24 mouse cellular contexts compared by ENCODE assay signal in genomic region chr15:61532040-61532439, GRCm38 (mm10).
DNase-seq lines count a peak whose midpoint lies in the region; ATAC-seq and TF ChIP-seq lines count a peak whose summit lies in the region.
"Had no signal": no experiment of that assay in that cellular context is flagged by ENCODE, and none has a peak within 500 bp of the region (broad histone marks: within the 10 kb centered on the region; RNA-seq: fewer than 3 reads in every experiment).

No protein-coding gene starts in this region.

- no peak for TF ChIP-seq EP300 in stomach, postnatal 0 days (optimal IDR thresholded peaks at IDR 0.05)

- no peak for DNase-seq in lung, postnatal 4 days
- peak; percentile 30 for DNase-seq in Patski (ENCODE audit: low read depth, low spot score)
- DNase-seq in lung, postnatal 10 days, result peak; percentile 13
- no peak for DNase-seq in stomach, postnatal 0 days (ENCODE audit: low spot score)
- no peak for DNase-seq in neural tube, embryonic 10.5 days (ENCODE audit: extremely low spot score, low spot score)
- no peak for DNase-seq in kidney, adult 9 months
- DNase-seq: adrenal gland, postnatal 10 days; cerebellum, adult 2 months; cerebellum, postnatal 25 days; gastrocnemius, postnatal 10 days; heart, postnatal 4 days; kidney, adult 8-10 months; kidney, postnatal 14 days; layer of hippocampus, postnatal 36 days had no signal

- no peak overlapping the region for H3K4me2 ChIP-seq in lung, embryonic 15.5 days
- no peak overlapping the region for H3K4me2 ChIP-seq in stomach, postnatal 0 days (replicated peaks; ENCODE audit: low read depth)
- H3K4me2 ChIP-seq: embryonic facial prominence, embryonic 13.5 days; hindbrain, embryonic 15.5 days; limb, embryonic 12.5 days; liver, embryonic 12.5 days; midbrain, embryonic 15.5 days; neural tube, embryonic 15.5 days had no signal

- H3K27ac ChIP-seq in lung, embryonic 15.5 days, result 0 out of 2 replicates have a peak overlapping the region, but pooled peaks have one; percentile 26
- H3K27ac ChIP-seq in stomach, postnatal 0 days (replicated peaks), result peak overlapping the region; percentile 58
- H3K27ac ChIP-seq: embryonic facial prominence, embryonic 13.5 days; hindbrain, embryonic 15.5 days; limb, embryonic 12.5 days; liver, embryonic 12.5 days; midbrain, embryonic 15.5 days; neural tube, embryonic 15.5 days had no signal

- no peak for ATAC-seq in lung, embryonic 15.5 days (ENCODE audit: borderline replicate concordance, extremely low read depth, low FRiP score, low TSS enrichment)
- peak; percentile 74 for ATAC-seq in Patski
- ATAC-seq in stomach, postnatal 0 days (ENCODE audit: low FRiP score, low TSS enrichment), result no peak
- ATAC-seq in megakaryocyte progenitor cell, adult 5-6 weeks (replicated peaks; ENCODE audit: poor library complexity), result no peak
- ATAC-seq: CD4-positive, CD25-positive, alpha-beta regulatory T cell, adult 4 months; forebrain, embryonic 16.5 days; liver, embryonic 12.5 days; midbrain, embryonic 15.5 days had no signal

- H3K9me3 ChIP-seq in lung, embryonic 15.5 days, result no peaks in the 10 kb centered on the region
- H3K9me3 ChIP-seq in stomach, postnatal 0 days (ENCODE audit: control insufficient read depth, low read length), result no peaks in the 10 kb centered on the region
- H3K9me3 ChIP-seq: embryonic facial prominence, embryonic 13.5 days; hindbrain, embryonic 15.5 days; limb, embryonic 12.5 days; liver, embryonic 12.5 days; midbrain, embryonic 15.5 days; neural tube, embryonic 15.5 days had no signal

- peaks cover 17% of the 10 kb centered on the region for H3K4me1 ChIP-seq in lung, embryonic 15.5 days
- no peaks in the 10 kb centered on the region for H3K4me1 ChIP-seq in stomach, postnatal 0 days (replicated peaks; ENCODE audit: control insufficient read depth, insufficient read depth)
- H3K4me1 ChIP-seq: hindbrain, embryonic 15.5 days; limb, embryonic 12.5 days; liver, embryonic 12.5 days; neural tube, embryonic 15.5 days had no signal

- H3K9ac ChIP-seq in lung, embryonic 15.5 days, result no peak overlapping the region
- no peak overlapping the region for H3K9ac ChIP-seq in stomach, postnatal 0 days (ENCODE audit: low read length)
- H3K9ac ChIP-seq: embryonic facial prominence, embryonic 13.5 days; hindbrain, embryonic 15.5 days; limb, embryonic 12.5 days; liver, embryonic 12.5 days; midbrain, embryonic 15.5 days; neural tube, embryonic 15.5 days had no signal

- CTCF ChIA-PET in Patski (lab: Charles Lee), result interaction anchor here (1.3 kb wide), 1 partner anchor 9 kb away, joined by 3 read pairs; no protein-coding TSS in a partner anchor

- in situ Hi-C loops in Patski (cut with MboI; ENCODE audit: low pct_unique_long_range_greater_than_20kb), result no loop called here

- POLR2A ChIA-PET in Patski (lab: Charles Lee), result no interaction called here

- no peak for TF ChIP-seq CTCF in Patski (IDR thresholded peaks at IDR 0.05)
- TF ChIP-seq CTCF in stomach, postnatal 0 days (IDR thresholded peaks at IDR 0.05; ENCODE audit: low read depth), result no peak

- H3K4me3 ChIP-seq in lung, embryonic 15.5 days, result no peak overlapping the region
- H3K4me3 ChIP-seq in stomach, postnatal 0 days (ENCODE audit: low read depth, low read length), result no peak overlapping the region
- H3K4me3 ChIP-seq: embryonic facial prominence, embryonic 13.5 days; hindbrain, embryonic 15.5 days; limb, embryonic 12.5 days; liver, embryonic 12.5 days; midbrain, embryonic 15.5 days; neural tube, embryonic 15.5 days had no signal

- 63% methylated on average over 2 of the region's 2 CpGs for WGBS in lung, embryonic 15.5 days
- 75% methylated on average over 2 of the region's 2 CpGs for WGBS in stomach, postnatal 0 days

- H3K27me3 ChIP-seq in lung, embryonic 15.5 days, result no peaks in the 10 kb centered on the region
- H3K27me3 ChIP-seq in Patski, result no peaks in the 10 kb centered on the region
- no peaks in the 10 kb centered on the region for H3K27me3 ChIP-seq in stomach, postnatal 0 days (ENCODE audit: control insufficient read depth, insufficient read depth, low read length)
- H3K27me3 ChIP-seq: embryonic facial prominence, embryonic 13.5 days; hindbrain, embryonic 15.5 days; limb, embryonic 12.5 days; liver, embryonic 12.5 days; midbrain, embryonic 15.5 days; neural tube, embryonic 15.5 days had no signal

- H3K36me3 ChIP-seq in lung, embryonic 15.5 days, result no peaks in the 10 kb centered on the region
- H3K36me3 ChIP-seq in stomach, postnatal 0 days (ENCODE audit: control insufficient read depth, insufficient read depth, low read length), result no peaks in the 10 kb centered on the region
- H3K36me3 ChIP-seq: embryonic facial prominence, embryonic 13.5 days; hindbrain, embryonic 15.5 days; limb, embryonic 12.5 days; liver, embryonic 12.5 days; midbrain, embryonic 15.5 days; neural tube, embryonic 15.5 days had no signal

Comparison
In these comparisons a context has a peak if more than half of its experiments do, and no peak if none do; other contexts are left out.
1. DNase-seq: peak in Patski (single experiment) and lung, postnatal 10 days (single experiment); none in lung, postnatal 4 days (0 of 2), stomach, postnatal 0 days (single experiment), neural tube, embryonic 10.5 days (single experiment) and kidney, adult 9 months (single experiment).